Mouse (Mus musculus) CH12F3 (cell line): ENCODE measurements around the gene Prrt1.

ENCODE experiments used
- in situ Hi-C: fragments of 300-500 bp; cut with MboI; formaldehyde crosslinking; loops from 2 replicates; pipeline ENCODE4 v1.14.3; 2020; ENCODE audit warnings: low sequenced_read_pairs

Gene Prrt1

GRCm38 (mm10) chr17:34597566-34598095 is 31.7 kb upstream of the Prrt1 start, which contains the start of gene Ager:
TSS of gene Ager (plus strand) at chr17:34597862.
- in situ Hi-C loops: no loop called here

- in situ Hi-C loops: no loop called here
Observed at GRCm38 (mm10) chr17:34599891-34600290, 29.4 kb upstream of the Prrt1 start.

GRCm38 (mm10) chr17:34601796-34602195 is 27.5 kb upstream of the Prrt1 start:
- in situ Hi-C loops: no loop called here

GRCm38 (mm10) chr17:34603375-34604060 is 25.8 kb upstream of the Prrt1 start, which contains the start of gene Rnf5:
TSS of gene Rnf5 (minus strand) at chr17:34603690.
- in situ Hi-C loops: no loop called here

DNA sequence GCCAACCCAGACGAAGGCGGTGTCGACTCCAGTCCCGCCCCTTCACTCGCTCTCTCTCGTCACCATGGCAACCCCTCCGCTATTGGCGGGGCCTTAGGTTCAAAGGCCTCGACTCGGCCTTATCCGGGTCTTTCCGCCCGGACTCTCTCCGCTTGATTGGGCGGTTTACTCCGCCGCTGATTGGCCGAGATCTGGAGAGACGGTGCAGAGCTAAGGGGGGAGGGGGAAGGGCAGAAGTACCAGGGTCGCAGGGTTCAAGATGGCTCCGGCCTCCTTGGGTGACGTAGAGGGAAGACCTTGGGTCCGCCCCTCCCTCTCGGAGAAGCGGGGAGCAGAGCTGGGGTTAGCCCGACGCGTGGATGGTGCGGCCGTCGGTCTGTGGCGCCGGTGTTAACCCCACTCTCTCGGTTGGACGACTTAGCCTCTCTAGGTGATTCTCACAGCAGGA is 25.2 kb upstream of the Prrt1 start, which contains the start of gene Agpat1:
Agpat1 (plus strand) TSS at position 202 of the 448 bp plus-strand sequence.
- in situ Hi-C loops: no loop called here

- in situ Hi-C loops: no loop called here
Observed at GRCm38 (mm10) chr17:34604511-34605237, 24.7 kb upstream of the Prrt1 start.

- in situ Hi-C loops: no loop called here
Observed at GRCm38 (mm10) chr17:34605609-34606008, 23.7 kb upstream of the Prrt1 start.

DNA sequence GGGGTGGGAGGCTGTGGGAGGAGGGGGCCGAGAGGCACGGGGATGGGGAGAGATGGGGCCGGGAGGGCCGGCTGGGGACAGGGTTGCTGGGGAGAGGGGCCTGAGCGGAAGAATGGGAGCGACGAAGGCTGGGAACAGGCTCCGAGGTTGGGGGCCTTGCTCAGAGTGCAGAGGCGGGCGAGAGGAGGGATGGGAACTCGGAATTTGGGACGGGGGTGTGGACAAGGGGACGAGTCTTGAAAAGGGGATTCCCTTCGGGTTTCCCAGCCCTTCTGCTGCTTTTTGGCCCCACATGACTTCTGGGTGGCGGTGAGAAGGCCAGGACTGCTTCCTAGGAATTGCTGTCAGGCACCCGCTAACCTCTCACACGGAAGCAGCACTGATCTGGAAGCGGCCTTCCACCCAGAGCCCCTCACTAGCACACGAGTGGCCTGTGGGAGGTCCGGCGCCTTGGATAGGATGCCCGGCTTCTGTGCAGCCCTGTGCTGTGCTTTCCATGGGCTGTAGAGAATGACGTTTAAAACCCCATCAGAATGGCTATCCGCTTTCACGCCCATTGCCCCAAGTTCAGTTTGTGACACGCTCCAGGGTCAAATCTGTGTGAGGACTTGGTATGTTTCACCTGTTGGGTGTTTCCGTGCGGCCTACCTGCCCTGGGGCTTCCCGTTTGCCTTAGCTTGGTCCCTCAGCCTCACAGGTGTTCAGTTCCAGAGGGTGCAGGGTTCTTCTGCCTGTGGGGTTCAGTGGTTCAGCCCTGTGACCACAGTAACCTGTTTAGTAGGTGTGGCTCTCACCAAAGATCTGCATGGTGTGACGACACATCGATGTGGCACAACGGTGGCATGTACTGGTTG is 22.9 kb upstream of the Prrt1 start:
- in situ Hi-C loops: no loop called here

- in situ Hi-C loops: no loop called here
Observed at GRCm38 (mm10) chr17:34607997-34608396, 21.3 kb upstream of the Prrt1 start.

DNA sequence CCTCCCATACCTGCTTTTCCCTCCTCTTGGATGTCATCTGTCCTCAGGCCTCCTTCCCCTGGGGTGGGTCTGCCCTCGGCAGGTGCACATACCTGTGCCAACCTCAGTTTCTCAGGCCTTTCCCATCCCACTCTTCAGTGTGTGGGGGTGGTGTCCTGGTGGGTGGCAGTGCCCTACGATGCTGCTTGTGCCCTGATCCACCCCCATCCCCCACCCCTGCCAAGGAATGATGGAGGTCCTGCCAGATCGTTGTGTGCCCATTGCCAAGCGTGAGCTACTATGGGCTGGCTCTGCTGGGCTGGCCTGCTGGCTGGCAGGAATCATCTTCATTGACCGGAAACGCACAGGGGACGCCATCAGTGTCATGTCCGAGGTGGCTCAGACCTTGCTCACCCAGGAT is 18.3 kb upstream of the Prrt1 start:
- in situ Hi-C loops: no loop called here

DNA sequence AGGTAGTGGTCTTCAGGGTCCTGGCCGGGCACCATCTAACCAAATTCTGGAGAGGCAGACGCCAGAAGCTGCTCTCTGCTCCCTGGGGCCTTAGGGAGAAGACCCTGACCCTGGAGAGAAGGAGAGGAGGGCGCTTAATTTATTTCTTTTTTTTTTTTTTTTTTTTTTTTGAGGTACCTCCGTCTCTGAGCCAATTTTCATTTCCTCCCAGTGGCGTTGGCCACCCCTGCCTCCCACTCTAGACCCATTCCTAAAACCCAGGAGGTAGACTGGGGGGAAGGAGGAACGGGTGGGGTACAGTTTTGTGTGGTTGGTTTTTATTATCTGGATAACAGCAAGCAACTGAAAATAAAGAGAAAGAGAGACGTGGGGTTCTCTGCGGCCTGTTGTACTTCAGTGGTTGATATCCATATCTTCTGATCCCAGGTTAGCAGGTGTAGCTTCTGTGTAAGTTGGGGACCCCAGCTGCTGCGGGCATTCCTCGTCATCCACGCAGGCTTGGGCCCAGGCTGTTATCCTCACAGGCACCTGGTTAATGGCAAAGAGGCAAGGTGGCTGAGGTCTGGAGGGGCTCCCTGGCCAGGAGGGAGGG is 16.2 kb upstream of the Prrt1 start:
- in situ Hi-C loops: no loop called here

DNA sequence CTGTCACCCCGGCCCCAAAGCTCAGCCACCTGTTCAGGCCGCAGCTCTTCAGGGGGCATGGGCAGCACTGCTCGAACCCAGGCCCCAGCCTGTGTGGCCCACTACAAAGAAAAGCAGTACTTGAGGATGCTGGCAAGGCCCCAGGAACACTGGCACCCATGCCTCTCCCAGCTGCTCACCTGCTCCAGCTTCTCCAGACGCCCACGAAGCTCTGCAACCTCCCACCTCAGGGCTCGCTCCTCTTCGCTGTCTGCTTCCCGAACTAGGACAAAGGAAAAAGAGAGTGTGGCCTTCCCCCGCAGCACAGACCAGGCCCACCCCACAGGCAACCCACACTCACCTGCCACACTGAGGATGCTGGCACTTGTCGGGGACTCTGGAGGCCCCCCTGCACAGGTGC is 15.5 kb upstream of the Prrt1 start:
- in situ Hi-C loops: no loop called here

DNA sequence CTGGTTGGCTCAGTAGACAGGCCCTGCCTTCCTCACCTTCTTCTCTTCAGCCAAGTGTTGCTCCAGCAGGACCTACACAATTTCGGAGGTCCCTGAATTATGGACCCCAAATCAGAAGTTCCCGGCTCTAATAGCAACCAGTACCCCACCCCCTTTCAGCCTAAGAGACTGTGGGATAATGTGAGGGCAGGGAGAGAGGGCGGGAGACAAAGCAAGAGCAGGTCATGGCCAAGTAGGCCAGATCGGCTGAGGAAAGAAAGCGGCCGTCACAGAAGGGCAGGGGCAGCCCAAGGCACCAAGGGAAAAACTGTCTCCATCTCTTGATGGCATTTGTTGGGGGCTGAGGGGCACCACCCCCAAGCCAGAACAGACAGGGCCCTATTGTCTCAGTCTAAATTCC is 13.5 kb upstream of the Prrt1 start, which contains the start of gene Egfl8:
Egfl8 (minus strand) TSS at position 101 of the 400 bp plus-strand sequence.
- in situ Hi-C loops: no loop called here

GRCm38 (mm10) chr17:34618999-34619398 is 10.3 kb upstream of the Prrt1 start:
- in situ Hi-C loops: no loop called here

DNA sequence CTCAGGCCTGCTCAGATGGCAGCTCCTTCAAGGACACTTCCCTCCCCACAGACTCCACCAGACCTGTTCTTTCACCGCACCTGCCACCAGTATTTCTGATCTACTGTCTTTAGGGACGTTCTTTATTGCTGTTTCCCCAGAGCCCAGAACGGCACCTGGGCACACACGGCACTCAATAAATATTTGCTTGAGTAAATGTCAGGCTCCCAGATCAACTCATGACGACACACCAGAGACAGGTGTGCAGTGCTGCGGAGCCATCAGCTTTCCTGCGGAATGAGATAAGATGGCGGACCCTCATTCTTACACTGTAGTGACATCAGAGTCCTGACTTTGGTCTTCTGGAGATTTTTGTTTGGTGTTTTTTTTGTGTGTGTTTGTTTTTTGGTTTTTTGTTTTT is 8.3 kb upstream of the Prrt1 start:
- in situ Hi-C loops: loop anchor here (10.0 kb wide), 1 partner anchor 186 kb away; no protein-coding TSS in a partner anchor

DNA sequence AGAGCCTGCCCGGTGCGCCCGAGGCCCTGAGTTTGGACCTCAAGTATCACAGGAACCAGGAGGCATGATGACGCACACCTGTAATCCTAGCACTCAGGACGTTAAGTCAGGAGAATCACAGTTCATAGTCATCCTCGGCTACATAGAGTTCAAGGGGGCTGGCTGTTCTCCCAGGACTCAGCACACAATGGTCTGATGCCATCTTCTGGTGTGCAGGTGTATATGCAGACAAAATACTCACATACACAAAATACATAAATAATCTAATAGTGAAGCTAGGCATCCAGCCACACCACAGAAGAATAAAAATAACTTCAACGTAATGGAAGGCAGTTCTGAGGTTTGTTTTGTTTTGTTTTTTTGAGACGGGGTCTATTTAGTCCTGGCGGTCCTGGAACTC is 6.2 kb upstream of the Prrt1 start:
- in situ Hi-C loops: loop anchor here (10.0 kb wide), 1 partner anchor 188 kb away; no protein-coding TSS in a partner anchor

DNA sequence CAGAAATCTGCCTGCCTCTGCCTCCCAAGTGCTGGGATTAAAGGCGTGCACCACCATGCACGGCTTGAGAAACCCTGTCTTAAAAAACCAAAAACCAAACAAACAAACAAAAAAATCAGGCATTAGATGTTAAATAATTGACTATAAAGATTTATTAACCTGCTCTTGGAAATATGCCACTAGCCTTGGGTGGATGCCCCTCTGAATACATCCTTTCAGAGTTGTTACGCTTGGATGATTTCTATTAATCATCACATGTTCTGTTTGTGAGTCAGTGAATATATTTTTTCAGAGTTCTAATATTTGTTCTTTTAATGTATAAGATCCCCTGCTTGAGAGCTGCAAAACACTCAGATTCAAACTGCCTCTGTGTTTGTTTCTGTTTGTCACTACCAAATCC is 4.4 kb upstream of the Prrt1 start:
- in situ Hi-C loops: loop anchor here (10.0 kb wide), 1 partner anchor 190 kb away; no protein-coding TSS in a partner anchor

DNA sequence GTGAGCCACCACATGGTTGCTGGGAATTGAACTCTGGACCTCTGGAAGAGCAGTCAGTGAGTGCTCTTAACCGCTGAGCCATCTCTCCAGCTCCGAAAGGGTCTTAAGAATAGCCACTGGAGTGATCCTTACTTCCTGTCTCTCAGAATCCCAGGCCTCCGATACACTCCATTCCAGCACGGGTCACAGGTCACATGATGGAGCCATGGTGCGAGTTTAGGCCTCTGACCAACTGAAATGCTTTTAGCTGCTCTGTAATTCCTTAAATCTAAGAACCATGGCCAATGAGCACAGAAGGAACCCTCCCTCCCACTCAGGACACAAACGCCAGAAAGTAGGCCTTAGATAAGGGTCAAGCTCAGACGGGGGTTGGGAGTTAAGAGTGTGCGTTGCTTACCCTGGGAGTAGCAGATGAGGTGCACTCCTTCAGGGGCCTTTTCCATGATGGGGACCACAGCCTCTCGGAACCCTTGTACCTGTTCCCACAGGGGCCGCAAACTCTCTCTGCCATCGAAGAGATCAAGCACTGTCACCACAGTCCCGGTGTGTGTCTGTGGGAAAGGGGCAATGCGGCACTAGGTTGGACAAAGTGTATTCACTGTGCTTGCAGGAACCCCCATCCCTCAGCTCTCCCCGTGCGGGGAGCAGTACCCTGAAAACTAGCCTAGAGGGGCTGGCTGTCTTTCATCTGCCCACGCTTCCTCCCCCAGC is 3.1 kb upstream of the Prrt1 start:
- in situ Hi-C loops: loop anchor here (10.0 kb wide), 1 partner anchor 191 kb away; no protein-coding TSS in a partner anchor

- in situ Hi-C loops: loop anchor here (10.0 kb wide), 1 partner anchor 192 kb away; no protein-coding TSS in a partner anchor
Observed at GRCm38 (mm10) chr17:34626773-34627092, 2.6 kb upstream of the Prrt1 start.
